Mouse (Mus musculus) lung, adult 2 months (tissue): ENCODE measurements around the gene Ripor3. TPM values are rescaled to one million over a fixed set of nuclear protein-coding genes. Genes with fewer than 3 reads are reported as not detected.

ENCODE experiments used
- DNase-seq: peaks from one replicate; pipeline ENCODE4 v3.0.0; 2022
- H3K4me1 ChIP-seq: fragments of 200-500 bp; 2 replicates; pipeline ENCODE4 v1.6.1; 2011; ENCODE audit warnings: low read length; ENCODE audit not compliant: control insufficient read depth, insufficient read depth
- H3K4me3 ChIP-seq: fragments of 200-500 bp; replicated peaks from 2 replicates; pipeline ENCODE3; 2011; ENCODE audit warnings: low read depth, mild to moderate bottlenecking, control low read depth, low read length; ENCODE audit errors: extremely low read depth
- CTCF ChIP-seq: fragments of 200-500 bp; IDR thresholded peaks from 2 replicates; pipeline ENCODE4 v1.5.1; 2011; ENCODE audit warnings: mild to moderate bottlenecking, low read length, control low read depth; ENCODE audit not compliant: insufficient read depth
- POLR2A ChIP-seq: fragments of 200-500 bp; IDR thresholded peaks from 2 replicates; pipeline ENCODE4 v1.6.1; 2011; ENCODE audit warnings: low read depth, mild to moderate bottlenecking, control low read depth, low read length, borderline replicate concordance; ENCODE audit errors: extremely low read depth
- WGBS: fragments of 180-500 bp; shearing (Covaris S2); methylation state at CpG from one replicate; pipeline ENCODE4 v1.1.7; 2018; 5-methylcytosine and 5-hydroxymethylcytosine counted together
- polyA plus RNA-seq: library from polyadenylated mRNA; depleted of rRNA; stranded (reverse); fragments of >200 nt; gene quantifications from 2 replicates; pipeline ENCODE4 v1.2.3, GENCODE M21; 2012

Gene Ripor3
- polyA plus RNA-seq, 1 experiment, result 5.3 TPM

GRCm38 (mm10) chr2:167972809-167973208 is 37.6 kb downstream of the Ripor3 start:
- 8% methylated on average over 1 of the region's 1 CpGs for WGBS
- DNase-seq, result no peak
- no peak for TF ChIP-seq CTCF
- TF ChIP-seq POLR2A, result no peak
- Histone ChIP-seq H3K4me1 (peaks cover 21% of the 10 kb centered on the region), H3K4me3 (no peak overlapping the region)

- WGBS, result 29% methylated on average over 5 of the region's 5 CpGs
- H3K4me3 ChIP-seq, result no peak overlapping the region
- TF ChIP-seq POLR2A (no peak), CTCF (no peak)
- DNase-seq, result peak; percentile 19
- peaks cover 21% of the 10 kb centered on the region for H3K4me1 ChIP-seq
Observed at GRCm38 (mm10) chr2:167972146-167972545, 38.3 kb downstream of the Ripor3 start.

GRCm38 (mm10) chr2:167969851-167970541 is 40.4 kb downstream of the Ripor3 start:
- TF ChIP-seq POLR2A, result no peak
- TF ChIP-seq CTCF, result no peak
- H3K4me1 ChIP-seq, result peaks cover 14% of the 10 kb centered on the region
- no peak overlapping the region for H3K4me3 ChIP-seq
- DNase-seq, result no peak
- WGBS, result 82% methylated on average over 10 of the region's 10 CpGs

- peaks cover 7% of the 10 kb centered on the region for H3K4me1 ChIP-seq
- DNase-seq, result no peak
- TF ChIP-seq CTCF (no peak), POLR2A (no peak)
- H3K4me3 ChIP-seq, result no peak overlapping the region
- WGBS, result 84% methylated on average over 7 of the region's 7 CpGs
Observed at GRCm38 (mm10) chr2:167968504-167968903, 41.9 kb downstream of the Ripor3 start.

- DNase-seq, result no peak
- Histone ChIP-seq H3K4me3 (no peak overlapping the region), H3K4me1 (peaks cover 10% of the 10 kb centered on the region; the same call in 1 of the 2 replicates)
- 80% methylated on average over 3 of the region's 3 CpGs for WGBS
- no peak for TF ChIP-seq POLR2A
- TF ChIP-seq CTCF, result no peak
Observed at GRCm38 (mm10) chr2:167965911-167966310, 44.5 kb downstream of the Ripor3 start.

GRCm38 (mm10) chr2:167964320-167964719 is 46.1 kb downstream of the Ripor3 start:
- TF ChIP-seq CTCF (no peak), POLR2A (no peak)
- DNase-seq, result peak; percentile 73
- Histone ChIP-seq H3K4me3 (no peak overlapping the region), H3K4me1 (peaks cover 21% of the 10 kb centered on the region)
- 70% methylated on average over 9 of the region's 9 CpGs for WGBS

GRCm38 (mm10) chr2:167963778-167964300 is 46.6 kb downstream of the Ripor3 start:
- no peak overlapping the region for H3K4me3 ChIP-seq
- no peak for TF ChIP-seq POLR2A
- TF ChIP-seq CTCF, result no peak
- peak; percentile 29 for DNase-seq
- peaks cover 25% of the 10 kb centered on the region for H3K4me1 ChIP-seq
- 75% methylated on average over 9 of the region's 9 CpGs for WGBS

GRCm38 (mm10) chr2:167963176-167963575 is 47.2 kb downstream of the Ripor3 start:
- no peak overlapping the region for H3K4me3 ChIP-seq
- no peak for DNase-seq
- peaks cover 32% of the 10 kb centered on the region for H3K4me1 ChIP-seq
- no peak for TF ChIP-seq CTCF
- no peak for TF ChIP-seq POLR2A
- WGBS, result 54% methylated on average over 4 of the region's 4 CpGs

GRCm38 (mm10) chr2:167962347-167962746 is 48.1 kb downstream of the Ripor3 start:
- 66% methylated on average over 6 of the region's 6 CpGs for WGBS
- H3K4me3 ChIP-seq, result no peak overlapping the region
- TF ChIP-seq POLR2A (no peak), CTCF (no peak)
- no peak for DNase-seq
- H3K4me1 ChIP-seq, result peaks cover 35% of the 10 kb centered on the region

GRCm38 (mm10) chr2:167960584-167960983 is 49.8 kb downstream of the Ripor3 start:
- Histone ChIP-seq H3K4me3 (no peak overlapping the region), H3K4me1 (peaks cover 35% of the 10 kb centered on the region)
- no peak for TF ChIP-seq POLR2A
- TF ChIP-seq CTCF, result no peak
- no peak for DNase-seq
- 82% methylated on average over 8 of the region's 8 CpGs for WGBS
